Mouse (Mus musculus): ENCODE data around the gene Gm21994. TPM values are rescaled to one million over a fixed set of nuclear protein-coding genes. Genes with fewer than 3 reads are reported as not detected.
"Not testable (repeated sequence)": the region's sequence is repeated elsewhere in the genome, so short reads cannot be mapped to it uniquely, and the experiment has no call there.

Gene Gm21994
- polyA plus RNA-seq (2015; fragmentation: Nextera tagmentation; extraction: Ambion mirVana) = 2.6 and 3.3 TPM in 2 replicates

DNA sequence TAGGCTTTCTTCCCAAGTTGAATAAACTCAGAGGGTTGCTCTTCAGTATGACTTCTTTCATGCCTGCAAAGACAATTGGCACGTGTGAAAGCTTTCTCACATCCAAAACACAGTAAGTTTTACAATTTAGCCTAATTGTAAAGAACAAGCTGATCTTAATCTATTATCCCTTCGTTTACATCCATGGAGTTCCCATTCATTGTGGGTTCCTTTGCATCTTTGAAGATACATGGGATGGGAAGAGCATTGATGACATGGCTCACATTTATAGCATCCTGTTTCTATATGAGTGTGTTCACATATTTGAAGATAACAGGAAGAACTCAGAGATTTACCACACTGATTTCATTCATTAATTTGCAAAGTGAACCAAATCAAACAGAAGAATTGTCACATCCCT is at the start of gene Gm21994:
TSS of gene Gm21994 (minus strand) at position 101 of the 400 bp plus-strand sequence.
- H3K36me3 ChIP-seq (ENCODE audit: control insufficient read depth, insufficient read depth, low read length); H3K4me2 ChIP-seq (ENCODE audit: low read length); H3K9ac ChIP-seq (ENCODE audit: low read depth, low read length); H3K4me1 ChIP-seq (ENCODE audit: control insufficient read depth, insufficient read depth, low read depth, low read length); ATAC-seq; H3K27me3 ChIP-seq (replicated peaks; ENCODE audit: control insufficient read depth, insufficient read depth, low read length); H3K4me3 ChIP-seq (ENCODE audit: low read length); H3K27ac ChIP-seq (ENCODE audit: low read depth, low read length); H3K9me3 ChIP-seq (ENCODE audit: control insufficient read depth, low read length): not testable (repeated sequence)
- WGBS = 59% methylated on average over 2 of the region's 2 CpGs

DNA sequence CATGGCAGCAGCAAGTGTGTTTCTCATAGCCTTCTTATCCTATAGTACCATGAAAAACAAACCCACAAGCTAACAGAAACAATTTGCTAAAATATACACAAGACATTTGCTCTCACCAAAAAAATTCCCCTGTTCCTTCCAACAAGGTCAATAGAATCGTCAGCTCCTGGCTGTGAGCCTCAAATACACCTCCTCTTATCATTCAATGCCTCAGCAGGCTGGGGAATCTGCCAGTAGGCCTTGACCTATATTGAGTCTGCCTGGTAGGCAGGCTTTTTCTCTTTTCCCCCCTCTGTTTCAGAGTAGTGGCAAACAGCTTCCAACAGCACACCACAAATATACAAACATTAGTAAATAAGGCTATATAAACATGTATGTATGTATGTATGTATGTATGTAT is 43.7 kb upstream of the Gm21994 start:
- H3K9me3 ChIP-seq (ENCODE audit: control insufficient read depth, low read length) = peaks cover 6% of the 10 kb centered on the region; the same call in 1 of the 2 replicates
- H3K4me3 ChIP-seq (ENCODE audit: low read length) = no peak overlapping the region
- H3K27ac ChIP-seq (ENCODE audit: low read depth, low read length) = no peak overlapping the region
- 27% methylated on average over 1 of the region's 1 CpGs for WGBS
- ATAC-seq = no peak
- H3K27me3 ChIP-seq (replicated peaks; ENCODE audit: control insufficient read depth, insufficient read depth, low read length) = no peaks in the 10 kb centered on the region
- no peak overlapping the region for H3K9ac ChIP-seq (ENCODE audit: low read depth, low read length)
- H3K4me1 ChIP-seq (ENCODE audit: control insufficient read depth, insufficient read depth, low read depth, low read length) = no peaks in the 10 kb centered on the region
- H3K36me3 ChIP-seq (ENCODE audit: control insufficient read depth, insufficient read depth, low read length) = no peaks in the 10 kb centered on the region
- no peak overlapping the region for H3K4me2 ChIP-seq (ENCODE audit: low read length)

DNA sequence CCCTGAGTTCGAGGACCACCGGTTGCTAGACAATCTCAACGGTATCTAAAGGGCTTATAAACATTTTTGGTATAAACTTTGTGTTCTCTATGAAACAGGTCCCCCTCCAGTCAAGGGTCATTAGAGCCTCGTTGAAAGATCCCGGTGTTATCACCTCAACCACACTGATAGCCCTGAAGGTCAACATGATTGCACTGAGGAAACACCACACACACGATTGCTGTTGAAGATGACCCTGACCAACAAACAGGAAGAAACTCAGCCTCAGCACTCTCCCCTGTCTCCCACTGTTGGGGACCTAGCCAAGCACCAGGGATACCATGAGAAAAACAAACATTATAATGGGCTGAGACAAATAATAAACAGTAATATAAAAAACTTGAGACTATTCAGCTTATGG is 38.3 kb upstream of the Gm21994 start:
- Histone ChIP-seq H3K27ac (ENCODE audit: low read depth, low read length) (no peak overlapping the region), H3K4me3 (ENCODE audit: low read length) (no peak overlapping the region), H3K9ac (ENCODE audit: low read depth, low read length) (no peak overlapping the region), H3K27me3 (replicated peaks; ENCODE audit: control insufficient read depth, insufficient read depth, low read length) (no peaks in the 10 kb centered on the region), H3K4me2 (ENCODE audit: low read length) (no peak overlapping the region), H3K36me3 (ENCODE audit: control insufficient read depth, insufficient read depth, low read length) (no peaks in the 10 kb centered on the region), H3K4me1 (ENCODE audit: control insufficient read depth, insufficient read depth, low read depth, low read length) (no peaks in the 10 kb centered on the region), H3K9me3 (ENCODE audit: control insufficient read depth, low read length) (peaks cover 6% of the 10 kb centered on the region; the same call in 1 of the 2 replicates)
- 88% methylated on average over 6 of the region's 6 CpGs for WGBS
- no peak for ATAC-seq

DNA sequence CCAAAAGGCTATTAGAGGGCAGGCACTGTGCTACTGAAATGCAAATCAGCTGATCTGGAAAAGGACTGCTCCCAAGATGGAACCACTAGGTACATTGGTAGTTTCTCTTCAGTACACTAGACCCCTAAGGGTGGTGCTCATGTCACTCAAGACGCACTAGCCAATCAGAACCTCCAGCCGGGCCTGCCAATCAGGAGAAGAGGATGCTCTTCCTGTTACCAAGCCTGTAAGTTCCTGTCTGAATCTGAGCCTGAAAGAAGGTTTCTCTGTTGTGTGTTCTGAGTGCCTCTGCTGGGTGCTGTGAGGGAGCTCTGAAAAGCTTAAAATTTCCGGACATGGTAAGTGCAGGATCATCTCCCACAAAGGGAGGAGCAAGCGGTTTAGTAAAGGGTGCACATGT is 1.9 kb upstream of the Gm21994 start, which contains the start of gene Gm14124:
TSS of gene Gm14124 (plus strand) at position 227 of the 400 bp plus-strand sequence.
- H3K4me2 ChIP-seq (ENCODE audit: low read length); H3K27me3 ChIP-seq (replicated peaks; ENCODE audit: control insufficient read depth, insufficient read depth, low read length); ATAC-seq; H3K36me3 ChIP-seq (ENCODE audit: control insufficient read depth, insufficient read depth, low read length); H3K9ac ChIP-seq (ENCODE audit: low read depth, low read length); H3K4me3 ChIP-seq (ENCODE audit: low read length); H3K27ac ChIP-seq (ENCODE audit: low read depth, low read length); H3K4me1 ChIP-seq (ENCODE audit: control insufficient read depth, insufficient read depth, low read depth, low read length); H3K9me3 ChIP-seq (ENCODE audit: control insufficient read depth, low read length): not testable (repeated sequence)
- WGBS = 97% methylated on average over 4 of the region's 4 CpGs

DNA sequence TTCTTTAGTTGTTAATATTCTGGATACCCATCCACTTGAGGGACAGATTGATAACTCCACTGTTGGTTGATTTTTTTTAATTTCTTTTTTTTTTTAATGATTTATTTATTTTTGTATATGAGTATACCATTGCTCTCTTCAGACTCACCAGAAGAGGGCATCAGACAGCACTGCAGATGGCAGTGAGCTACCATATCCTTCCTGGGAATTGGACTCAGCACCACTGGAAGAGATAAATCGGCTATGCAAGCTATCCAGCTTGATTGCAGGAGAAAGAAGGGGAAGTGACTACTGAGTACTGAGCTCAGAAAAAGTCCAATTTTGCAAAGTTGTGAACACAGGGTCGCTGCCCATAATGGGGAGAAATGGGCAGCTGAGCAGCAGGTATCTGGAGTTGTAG is 1.5 kb upstream of the Gm21994 start:
- not testable (repeated sequence) for H3K4me3 ChIP-seq (ENCODE audit: low read length); H3K27me3 ChIP-seq (replicated peaks; ENCODE audit: control insufficient read depth, insufficient read depth, low read length); ATAC-seq; H3K4me2 ChIP-seq (ENCODE audit: low read length); H3K9me3 ChIP-seq (ENCODE audit: control insufficient read depth, low read length); H3K9ac ChIP-seq (ENCODE audit: low read depth, low read length); H3K36me3 ChIP-seq (ENCODE audit: control insufficient read depth, insufficient read depth, low read length); H3K4me1 ChIP-seq (ENCODE audit: control insufficient read depth, insufficient read depth, low read depth, low read length); H3K27ac ChIP-seq (ENCODE audit: low read depth, low read length)
- WGBS = 77% methylated on average over 2 of the region's 2 CpGs

DNA sequence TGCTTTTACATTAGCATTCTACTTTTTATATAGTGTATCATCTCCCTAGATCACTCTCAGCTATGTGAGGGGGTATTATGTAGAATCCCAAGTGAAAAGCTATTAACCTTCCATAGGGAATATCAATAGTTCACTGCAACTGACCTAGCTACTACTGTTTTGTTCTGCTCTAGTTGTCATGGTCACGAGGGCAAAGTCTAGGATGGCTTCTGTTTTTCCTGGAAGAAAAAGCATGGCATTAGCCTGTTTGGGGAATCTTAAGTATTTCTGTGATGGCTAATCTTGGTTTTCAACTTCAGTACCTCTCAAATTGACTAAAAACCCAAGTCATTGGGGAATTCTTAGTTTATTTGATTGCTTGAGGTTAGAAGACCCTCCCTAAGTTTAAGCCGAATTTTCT is 12.2 kb downstream of the Gm21994 start:
- H3K4me3 ChIP-seq (ENCODE audit: low read length) = no peak overlapping the region
- peaks cover 21% of the 10 kb centered on the region for H3K36me3 ChIP-seq (ENCODE audit: control insufficient read depth, insufficient read depth, low read length)
- 92% methylated on average over 2 of the region's 2 CpGs for WGBS
- no peak for ATAC-seq
- H3K4me1 ChIP-seq (ENCODE audit: control insufficient read depth, insufficient read depth, low read depth, low read length) = no peaks in the 10 kb centered on the region
- H3K9me3 ChIP-seq (ENCODE audit: control insufficient read depth, low read length) = peaks cover 28% of the 10 kb centered on the region
- no peak overlapping the region for H3K9ac ChIP-seq (ENCODE audit: low read depth, low read length)
- H3K27me3 ChIP-seq (replicated peaks; ENCODE audit: control insufficient read depth, insufficient read depth, low read length) = no peaks in the 10 kb centered on the region
- H3K27ac ChIP-seq (ENCODE audit: low read depth, low read length) = no peak overlapping the region
- H3K4me2 ChIP-seq (ENCODE audit: low read length) = no peak overlapping the region

DNA sequence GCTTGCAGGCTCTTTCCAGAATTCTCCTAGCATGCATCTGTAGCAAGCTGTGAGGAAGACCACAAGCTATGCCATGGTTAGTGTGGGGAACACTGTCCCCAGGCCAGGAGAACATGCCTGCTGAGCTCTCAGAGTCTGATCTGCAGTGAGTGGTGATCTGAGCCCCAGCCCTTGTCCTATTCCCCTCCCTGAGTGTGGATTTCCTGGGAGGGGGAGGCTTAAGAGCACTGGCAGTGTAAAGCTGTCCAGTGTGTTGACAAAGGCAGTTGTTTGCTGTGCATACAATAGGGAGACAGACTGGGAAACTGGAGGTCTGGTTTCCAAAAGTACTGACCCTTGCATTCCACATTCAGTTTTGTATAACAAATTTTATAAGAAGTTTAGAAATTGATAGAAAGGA is 32.1 kb downstream of the Gm21994 start:
- ATAC-seq = not testable (repeated sequence)

DNA sequence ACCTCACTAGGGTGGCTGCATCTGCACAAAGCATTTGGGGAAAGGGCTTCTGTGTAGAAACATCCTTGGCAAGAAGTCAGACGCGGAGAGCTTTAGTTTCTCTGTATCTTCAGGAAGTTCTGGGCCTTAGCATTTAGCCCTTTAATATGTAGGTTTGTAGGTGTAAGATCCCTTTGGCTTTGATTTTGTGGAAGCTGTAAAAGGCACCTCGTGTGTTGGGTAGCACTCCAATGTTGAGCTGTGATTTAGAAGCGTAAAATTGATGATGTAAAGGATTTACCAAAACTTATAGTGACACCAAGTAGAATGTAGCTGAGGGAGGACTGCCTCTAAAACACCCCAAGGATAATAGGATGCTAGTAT is 37.0 kb downstream of the Gm21994 start:
- H3K4me1 ChIP-seq (ENCODE audit: control insufficient read depth, insufficient read depth, low read depth, low read length); H3K27me3 ChIP-seq (replicated peaks; ENCODE audit: control insufficient read depth, insufficient read depth, low read length); ATAC-seq; H3K36me3 ChIP-seq (ENCODE audit: control insufficient read depth, insufficient read depth, low read length); H3K9me3 ChIP-seq (ENCODE audit: control insufficient read depth, low read length): not testable (repeated sequence)
- WGBS = 2% methylated on average over 2 of the region's 4 CpGs
- H3K27ac ChIP-seq (ENCODE audit: low read depth, low read length) = 0 out of 2 replicates have a peak overlapping the region, but pooled peaks have one; percentile 44
- H3K4me3 ChIP-seq (ENCODE audit: low read length) = peak overlapping the region; percentile 46
- peak overlapping the region; percentile 60 for H3K9ac ChIP-seq (ENCODE audit: low read depth, low read length)
- peak overlapping the region; percentile 57 for H3K4me2 ChIP-seq (ENCODE audit: low read length)

More for the DNA sequence above, 32.1 kb downstream of the Gm21994 start:
- not testable (repeated sequence) for H3K27me3 ChIP-seq (replicated peaks; ENCODE audit: control insufficient read depth, insufficient read depth, low read length); H3K4me3 ChIP-seq (ENCODE audit: low read length); H3K36me3 ChIP-seq (ENCODE audit: control insufficient read depth, insufficient read depth, low read length); H3K9ac ChIP-seq (ENCODE audit: low read depth, low read length); H3K27ac ChIP-seq (ENCODE audit: low read depth, low read length); H3K4me1 ChIP-seq (ENCODE audit: control insufficient read depth, insufficient read depth, low read depth, low read length); H3K4me2 ChIP-seq (ENCODE audit: low read length); H3K9me3 ChIP-seq (ENCODE audit: control insufficient read depth, low read length)

DNA sequence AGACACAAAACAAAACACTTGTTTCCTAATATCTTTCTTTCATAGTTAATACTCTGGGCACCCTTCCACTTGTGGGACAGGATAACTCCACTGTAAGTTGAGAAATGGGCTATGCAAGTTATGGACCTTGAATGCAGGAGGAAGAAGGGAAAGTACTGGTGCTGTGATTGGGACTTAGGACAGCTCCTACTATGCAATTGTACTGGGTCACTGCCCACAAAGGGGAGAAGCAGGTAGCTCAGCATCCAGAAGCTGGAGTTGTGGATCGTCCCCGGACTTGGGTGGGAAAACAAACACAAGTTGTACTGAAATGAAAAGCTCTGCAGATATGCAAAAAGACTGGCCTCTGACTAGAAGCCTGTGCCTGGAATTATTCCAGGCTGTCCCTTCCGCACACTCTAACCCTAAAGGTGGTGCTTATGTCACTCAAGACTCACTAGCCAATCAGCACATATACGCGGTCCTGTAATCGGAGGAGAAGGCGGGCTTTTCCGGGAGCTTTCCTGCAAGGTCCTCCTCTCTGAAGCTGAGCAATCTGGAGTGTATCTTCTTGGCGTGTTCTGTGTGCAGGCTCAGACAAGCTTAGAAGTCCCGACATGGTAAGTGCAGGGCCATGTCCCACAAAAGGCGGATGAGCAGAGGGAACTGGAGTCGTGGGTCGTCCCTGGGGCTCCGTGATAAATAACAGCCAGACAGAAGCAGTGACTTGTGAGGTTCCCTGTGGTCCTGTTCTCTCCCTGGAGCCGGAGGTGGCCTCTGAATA is 37.6 kb downstream of the Gm21994 start, which contains the start of gene Zfp937:
TSS of gene Zfp937 (plus strand) at position 474 of the 763 bp plus-strand sequence.
- under 1% methylated on average over 15 of the region's 15 CpGs for WGBS
- not testable (repeated sequence) for H3K4me1 ChIP-seq (ENCODE audit: control insufficient read depth, insufficient read depth, low read depth, low read length); H3K36me3 ChIP-seq (ENCODE audit: control insufficient read depth, insufficient read depth, low read length); H3K27me3 ChIP-seq (replicated peaks; ENCODE audit: control insufficient read depth, insufficient read depth, low read length); H3K9me3 ChIP-seq (ENCODE audit: control insufficient read depth, low read length)
- peak within 1 kb of the TSS; percentile 57 for H3K4me2 ChIP-seq (ENCODE audit: low read length)
- peak; percentile 100 for ATAC-seq
- H3K4me3 ChIP-seq (ENCODE audit: low read length) = peak within 1 kb of the TSS; percentile 46
- H3K27ac ChIP-seq (ENCODE audit: low read depth, low read length) = 0 out of 2 replicates have a peak within 1 kb of the TSS, but pooled peaks have one; percentile 44
- H3K9ac ChIP-seq (ENCODE audit: low read depth, low read length) = peak within 1 kb of the TSS; percentile 60
